Mouse (Mus musculus) granulocyte monocyte progenitor cell, adult 5-6 weeks (primary cell): Measurements from ENCODE around the gene Olfr270. TPM values are rescaled to one million over a fixed set of nuclear protein-coding genes. Genes with fewer than 3 reads are reported as not detected.

Experiments used
- ATAC-seq: replicated peaks from 2 replicates; pipeline ENCODE4 v1.8.0; 2016; ENCODE audit warnings: mild to moderate bottlenecking, moderate TSS enrichment, inconsistent platforms; ENCODE audit not compliant: poor library complexity, severe bottlenecking
- total RNA-seq, 2 experiments: library from RNA; stranded (forward) in 1 of 2; stranded (reverse) in 1 of 2; fragments of 200-712, 200-1000 nt in 1 of 2; fragments of >200 nt in 1 of 2; fragmentation: Nextera tagmentation in 1 of 2; gene quantifications; 2 replicates each; pipeline ENCODE4 v1.2.3; 2014 to 2017

Olfr270 gene
- total RNA-seq (2014; fragmentation: Nextera tagmentation) (not detected in 2 replicates), total RNA-seq (2017) (not detected in 2 replicates)

DNA sequence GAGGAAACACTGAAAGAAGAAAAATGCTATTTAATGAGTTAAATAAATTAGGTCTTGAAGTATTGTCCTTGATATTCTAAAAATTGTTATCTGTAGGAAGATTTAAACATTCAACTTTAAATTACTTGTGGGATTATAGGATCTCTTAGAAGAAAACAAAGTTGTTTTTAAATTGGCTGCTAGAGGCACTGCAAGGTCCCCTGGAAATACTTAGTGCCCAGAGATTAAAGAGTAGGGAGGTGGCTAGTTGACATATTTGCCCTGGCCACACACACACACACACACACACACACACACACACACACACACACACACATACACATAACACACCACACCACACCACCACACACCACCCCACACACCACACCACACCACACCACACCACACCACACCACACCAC is at the start of gene Olfr270:
Gene Olfr270, plus strand, starts transcription at position 301 of the 400 bp plus-strand sequence.
- ATAC-seq: no peak

- peak; percentile 91 for ATAC-seq
Measured at GRCm38 (mm10) chr4:52916659-52917310, 47.6 kb upstream of the Olfr270 start.

DNA sequence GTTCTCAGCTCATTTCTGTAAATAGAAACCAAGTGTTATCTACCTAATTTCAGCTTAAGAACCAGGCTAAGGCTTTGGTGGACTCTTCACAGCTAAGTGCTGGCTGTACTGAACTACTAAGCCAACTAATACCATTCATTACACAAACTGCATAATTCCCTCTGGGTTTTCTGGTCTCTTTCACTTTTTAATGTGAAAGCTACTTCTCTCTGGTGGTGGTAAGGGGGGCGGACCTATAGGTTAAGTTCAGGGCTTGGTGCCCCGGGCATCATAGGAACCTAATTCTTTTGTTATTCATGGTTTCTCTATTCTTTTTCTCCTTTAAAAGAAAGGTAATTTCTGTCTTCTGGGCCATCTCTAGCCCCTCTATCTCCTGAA is 47.0 kb upstream of the Olfr270 start:
- peak; percentile 50 for ATAC-seq

DNA sequence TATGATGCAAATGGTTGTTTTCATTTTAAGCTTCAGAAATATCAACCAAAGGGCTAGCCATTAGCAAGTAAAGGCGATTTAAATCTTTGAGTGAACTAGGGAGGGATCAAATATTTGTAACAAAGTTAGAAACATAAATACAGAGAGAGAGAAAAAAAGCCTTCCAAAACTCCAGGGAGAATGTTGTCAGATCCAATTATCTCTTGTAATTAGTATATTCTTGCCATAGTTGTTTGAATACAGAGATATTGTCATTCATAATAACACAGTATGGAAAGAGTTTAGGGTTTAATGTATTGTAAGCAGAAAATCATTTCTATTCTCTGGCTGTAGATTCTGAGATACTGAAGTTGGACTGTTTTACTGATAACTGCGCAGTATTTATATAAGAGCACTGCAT is 45.3 kb upstream of the Olfr270 start, which contains the start of gene Olfr272:
Gene Olfr272, minus strand, starts transcription at position 101 of the 400 bp plus-strand sequence.
- no peak for ATAC-seq

DNA sequence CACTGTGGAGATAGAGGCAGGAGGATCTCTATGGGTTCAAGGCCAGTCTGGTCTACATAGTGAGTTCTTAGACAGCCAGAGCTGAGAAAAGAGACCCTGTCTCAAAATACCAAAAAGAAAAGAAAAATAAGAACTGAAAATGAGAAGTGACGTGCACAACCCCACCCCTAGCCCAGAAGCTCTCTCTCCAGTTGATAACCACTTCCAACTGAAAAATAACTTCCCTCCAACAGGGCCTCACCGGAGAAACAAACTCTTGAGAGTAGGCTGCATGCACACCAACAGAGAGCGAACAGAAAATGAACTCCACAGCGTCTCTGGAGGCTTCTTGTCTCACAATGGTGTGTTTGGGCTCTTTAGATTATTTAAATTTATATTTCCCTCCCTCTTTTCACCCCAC is 33.9 kb upstream of the Olfr270 start:
- ATAC-seq: peak; percentile 56; the same call in 1 of the 2 replicates

GRCm38 (mm10) chr4:52946665-52947064 is 17.7 kb upstream of the Olfr270 start:
- no peak for ATAC-seq

DNA sequence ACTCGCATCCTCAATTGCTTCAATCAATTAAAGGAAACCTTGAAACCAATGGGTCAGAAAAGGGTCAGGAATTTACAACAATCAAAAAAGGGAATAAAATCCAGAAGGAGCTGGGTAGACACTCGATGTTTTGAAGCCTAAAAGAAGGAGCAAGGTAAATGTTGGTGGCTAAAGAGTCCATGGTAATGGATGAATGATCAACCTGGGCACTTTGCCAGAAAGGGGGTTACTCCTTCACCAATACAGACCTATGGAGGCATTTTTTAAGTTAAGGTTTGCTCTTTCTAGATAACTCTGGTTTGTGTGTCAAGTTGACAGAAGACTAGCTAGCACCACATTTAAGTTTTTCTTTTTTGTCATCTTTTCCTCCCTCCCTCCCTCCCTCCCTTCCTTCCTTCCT is 15.3 kb upstream of the Olfr270 start:
- ATAC-seq: no peak

GRCm38 (mm10) chr4:52958693-52959092 is 5.7 kb upstream of the Olfr270 start:
- ATAC-seq: peak; percentile 95

DNA sequence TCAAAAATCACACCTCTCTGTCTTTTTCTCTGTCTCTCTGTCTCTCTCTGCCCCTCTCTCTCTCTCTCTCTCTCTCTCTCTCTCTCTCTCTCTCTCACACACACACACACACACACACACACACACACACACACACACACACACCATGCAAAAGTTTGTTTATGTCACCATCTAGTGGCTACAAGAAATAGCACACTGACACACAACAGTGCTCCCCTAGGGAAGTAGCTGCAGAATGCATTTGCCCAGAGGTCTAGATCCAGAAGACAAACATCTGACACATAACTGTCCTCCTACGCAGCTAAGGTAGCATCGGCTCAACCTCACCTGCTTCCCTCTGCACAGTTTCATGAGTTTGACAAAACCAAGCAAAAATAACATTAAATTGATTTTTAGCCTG is 20.9 kb downstream of the Olfr270 start:
- peak; percentile 91 for ATAC-seq

DNA sequence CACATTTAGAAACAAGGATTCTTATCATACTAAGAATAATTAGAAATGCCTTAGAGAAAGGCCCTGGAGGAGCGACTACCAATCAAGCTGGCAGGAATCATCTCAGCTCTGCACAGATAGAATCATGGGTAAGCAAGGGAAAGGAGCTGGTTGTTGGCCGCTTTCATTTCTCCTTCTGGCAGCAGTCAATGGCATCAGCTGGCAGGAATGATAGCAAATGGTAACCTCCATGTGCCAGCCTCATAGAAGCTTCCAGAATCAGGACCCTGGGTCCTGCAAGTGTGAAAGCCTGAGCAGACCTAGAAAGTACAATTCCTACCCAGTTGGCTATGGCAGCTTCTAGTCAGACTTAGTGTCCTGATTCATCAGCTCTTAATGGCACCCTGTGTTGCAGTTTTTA is 21.9 kb downstream of the Olfr270 start:
- ATAC-seq: no peak

- peak; percentile 30 for ATAC-seq
Measured at GRCm38 (mm10) chr4:52989248-52989647, 24.9 kb downstream of the Olfr270 start, which contains the start of gene Nipsnap3a. Nipsnap3a (plus strand) TSS chr4:52989272.

- ATAC-seq: no peak
Measured at GRCm38 (mm10) chr4:52999449-52999848, 35.1 kb downstream of the Olfr270 start.

- ATAC-seq: peak; percentile 86
Measured at GRCm38 (mm10) chr4:53000154-53000553, 35.8 kb downstream of the Olfr270 start.

DNA sequence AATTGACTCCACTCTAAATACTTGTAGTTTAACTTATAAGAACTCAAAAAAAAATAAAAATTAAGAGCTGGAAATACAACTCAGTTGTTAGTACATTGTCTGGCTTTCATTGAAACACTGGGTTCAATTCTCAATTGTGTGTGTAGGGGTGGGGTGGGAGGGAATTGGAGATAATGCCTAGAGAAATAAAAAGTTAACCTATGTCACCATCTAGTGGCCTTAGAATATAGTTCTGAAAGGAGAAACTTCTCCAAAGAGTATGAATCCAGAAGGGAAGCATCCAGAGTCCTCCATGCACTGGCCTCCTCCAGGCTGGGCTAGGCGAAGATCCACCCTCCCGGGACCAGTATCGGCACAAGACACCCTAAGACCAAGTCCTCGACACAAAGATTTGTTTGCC is 44.8 kb downstream of the Olfr270 start:
- ATAC-seq: no peak

DNA sequence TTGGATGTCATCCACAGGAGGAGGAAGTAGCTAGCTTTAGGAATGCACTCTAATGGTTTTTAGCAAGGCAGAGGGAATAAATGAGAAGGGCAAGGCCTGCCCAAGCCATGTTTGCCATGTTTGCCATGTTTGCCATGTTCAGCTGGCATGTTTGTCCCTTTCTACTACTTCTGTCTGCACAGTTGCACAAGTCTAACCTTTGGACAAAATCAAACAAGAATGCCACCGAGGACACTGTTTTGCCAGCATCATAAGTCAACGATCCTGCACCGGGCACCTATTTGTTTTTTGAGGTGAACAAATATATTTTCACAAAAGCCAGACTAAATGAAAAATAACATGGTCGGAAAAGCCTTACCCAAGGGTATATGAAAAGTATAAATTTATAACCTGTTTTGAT is 45.5 kb downstream of the Olfr270 start:
- no peak for ATAC-seq

GRCm38 (mm10) chr4:53011732-53012361 is 47.5 kb downstream of the Olfr270 start, which contains the start of gene Nipsnap3b:
Nipsnap3b (plus strand) TSS chr4:53011880.
- peak; percentile 92 for ATAC-seq

DNA sequence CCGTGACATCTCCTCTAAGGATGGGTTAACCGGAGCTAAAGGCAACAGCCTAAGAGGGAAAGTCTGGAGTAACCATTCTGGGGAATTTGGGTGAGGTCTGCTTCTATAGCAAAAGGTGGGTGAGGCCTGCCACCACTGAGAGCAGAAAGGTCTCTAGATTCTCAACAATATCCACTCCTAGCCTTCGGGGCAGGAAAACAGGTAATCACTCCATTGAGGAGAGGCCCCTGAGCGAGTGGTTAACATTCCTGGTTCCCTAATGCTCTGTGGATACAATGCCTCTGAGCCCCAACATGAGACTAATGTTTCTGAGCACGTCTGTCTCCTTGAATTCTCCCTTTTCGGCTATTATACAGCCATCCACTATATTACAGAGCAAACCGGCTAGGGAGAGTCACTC is 50.1 kb downstream of the Olfr270 start:
- ATAC-seq: no peak

- no peak for ATAC-seq
Measured at GRCm38 (mm10) chr4:53015024-53015423, 50.7 kb downstream of the Olfr270 start.

GRCm38 (mm10) chr4:53018392-53018791 is 54.0 kb downstream of the Olfr270 start:
- no peak for ATAC-seq
